Mouse (Mus musculus) R1 (cell line): ENCODE data around the gene Rhox7a.
A peak's percentile ranks its signal among the peaks of the same experiment; 100 is the strongest.
"Not testable (repeated sequence)": the region's sequence is repeated elsewhere in the genome, so short reads cannot be mapped to it uniquely, and the experiment has no call there.

Source experiments
- DNase-seq: peaks from one replicate; pipeline ENCODE4 v3.0.0-alpha.2; 2018; ENCODE audit warnings: low read depth, low spot score

Rhox7a gene

DNA sequence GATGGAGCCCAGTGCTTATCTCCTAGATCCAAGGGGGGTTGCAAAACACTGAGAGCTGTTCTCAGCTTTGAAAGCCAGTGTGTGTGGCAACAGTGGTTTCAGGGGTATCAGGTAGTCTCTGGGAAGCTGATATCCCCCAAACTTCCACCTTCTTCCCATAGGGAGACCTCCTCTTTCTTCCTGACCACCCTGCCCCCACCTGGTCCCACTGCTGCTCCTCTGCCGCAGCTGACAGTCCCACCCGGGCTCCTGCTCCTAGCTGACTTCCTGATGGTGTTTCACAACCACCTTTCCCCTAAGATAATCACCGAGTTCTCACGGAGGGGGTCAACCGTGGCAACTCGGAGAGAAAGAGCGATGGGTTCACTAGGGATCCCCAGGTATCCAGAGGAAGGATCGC, at the start of gene Rhox7a:
TSS of gene Rhox7a (plus strand) at position 301 of the 400 bp plus-strand sequence.
- not testable (repeated sequence) for DNase-seq

DNA sequence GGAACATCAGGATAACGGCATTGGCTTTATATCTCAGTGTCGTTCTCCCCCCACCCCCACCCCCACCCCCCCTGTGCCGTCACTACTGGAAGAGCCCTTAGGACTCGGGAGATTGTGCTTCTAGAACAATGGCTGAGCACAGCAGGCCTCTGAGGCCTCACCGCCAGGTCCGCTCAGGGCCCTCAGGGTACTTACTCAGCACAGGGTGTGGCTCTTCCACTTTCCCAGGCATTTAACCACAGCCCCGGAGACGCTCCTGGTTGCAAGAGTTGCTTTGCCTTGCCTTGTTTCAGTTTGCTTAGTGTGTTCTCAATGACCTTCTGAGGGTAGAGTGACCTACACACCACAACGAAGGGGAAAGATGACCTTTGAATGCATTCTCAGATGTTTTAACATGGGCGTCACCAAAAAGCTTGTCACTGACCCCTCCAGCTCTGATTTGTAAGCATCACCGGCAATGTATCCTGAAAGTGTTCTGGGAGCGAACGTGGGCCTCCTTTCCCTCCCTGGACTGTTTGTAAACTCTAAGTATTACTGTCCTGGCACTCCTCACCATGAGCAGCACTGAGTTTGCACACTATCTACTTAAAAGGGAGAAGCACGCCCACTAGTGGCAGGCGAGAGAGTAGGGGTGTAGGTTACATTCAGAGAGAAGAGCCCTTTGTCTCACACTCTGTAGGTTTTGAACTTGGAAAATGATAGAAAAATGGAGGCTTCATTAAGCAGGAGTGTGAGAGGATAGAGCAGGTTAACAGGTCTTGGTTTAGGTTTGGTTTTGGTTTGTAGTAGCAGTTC, 24.0 kb upstream of the Rhox7a start:
- DNase-seq, result peak; percentile 80

DNA sequence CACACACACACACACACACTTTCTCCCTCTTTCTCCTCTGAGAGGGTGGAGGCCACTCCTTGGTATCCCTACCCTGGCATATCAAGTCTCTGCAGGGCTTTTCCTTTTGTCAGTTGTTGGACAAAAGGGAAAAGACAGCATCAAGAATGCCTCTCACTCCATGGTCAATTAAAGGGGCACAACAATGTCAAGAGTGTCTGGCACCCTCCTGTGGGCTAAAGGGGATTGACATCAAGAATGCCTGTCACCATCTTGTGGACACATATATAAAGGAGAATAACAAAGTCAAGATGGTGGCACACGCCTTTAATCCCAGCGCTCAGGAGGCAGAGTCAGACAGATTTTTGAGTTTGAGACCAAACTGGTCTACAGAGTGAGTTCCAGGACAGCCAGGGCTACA, 22.1 kb upstream of the Rhox7a start:
- peak; percentile 56 for DNase-seq

- peak; percentile 38 for DNase-seq
Observed at GRCm38 (mm10) chrX:37811179-37811578, 20.3 kb upstream of the Rhox7a start.

DNA sequence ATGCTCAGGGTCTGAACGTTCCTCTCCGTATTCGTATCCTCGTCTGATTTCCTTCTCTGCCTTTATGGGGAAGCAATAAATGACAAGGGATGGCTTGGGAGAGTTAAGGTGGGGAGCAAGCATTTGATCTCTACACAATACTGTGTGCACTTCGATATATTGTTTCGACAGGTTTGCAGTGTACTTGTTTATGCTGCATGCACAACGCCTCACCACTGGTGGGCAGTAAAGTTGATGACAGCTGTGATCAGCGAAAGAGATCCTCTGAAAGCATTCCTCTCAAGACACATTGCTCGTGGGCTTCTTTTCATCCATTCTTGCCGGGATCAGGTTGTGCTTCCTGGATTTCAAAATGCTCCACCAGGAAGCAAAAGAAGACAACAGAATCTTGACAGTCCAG, 15.8 kb upstream of the Rhox7a start:
- peak; percentile 28 for DNase-seq

GRCm38 (mm10) chrX:37826610-37827009, 4.9 kb upstream of the Rhox7a start, which contains the start of gene Rhox6:
TSS of gene Rhox6 (plus strand) at chrX:37826910.
- not testable (repeated sequence) for DNase-seq

- DNase-seq, result no peak
Observed at GRCm38 (mm10) chrX:37871641-37872040, 40.2 kb downstream of the Rhox7a start.

DNA sequence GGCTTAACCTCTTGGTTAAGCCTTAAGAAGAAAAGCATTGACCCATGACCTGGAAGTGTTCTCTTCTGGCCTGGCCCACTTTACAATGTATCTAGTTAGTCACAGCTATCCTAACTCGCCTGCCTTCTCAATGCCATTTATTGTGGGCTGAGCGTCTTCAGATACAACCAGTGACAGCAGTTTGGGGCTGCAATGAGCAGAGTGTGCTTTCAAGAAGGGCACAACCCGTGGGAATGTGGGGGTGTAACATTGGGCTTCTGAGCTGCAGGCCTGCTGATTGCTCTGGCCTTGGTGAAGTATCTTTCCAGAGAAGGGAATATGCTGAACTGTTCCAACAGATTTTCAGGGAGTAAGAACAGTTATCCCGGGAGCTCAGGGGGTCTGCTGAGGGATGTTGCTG, 47.4 kb downstream of the Rhox7a start, which contains the start of gene Rhox8:
TSS of gene Rhox8 (minus strand) at position 101 of the 400 bp plus-strand sequence.
- DNase-seq, result no peak
